Mouse (Mus musculus): ENCODE results near the gene 4933405O20Rik.

GRCm38 (mm10) chr7:50598890-50599289, at the start of gene 4933405O20Rik:
- TF ChIP-seq CTCF (IDR thresholded peaks at IDR 0.05; ENCODE audit: insufficient read depth, low read depth, low read length) (no peak), POLR2A (IDR thresholded peaks at IDR 0.05; ENCODE audit: insufficient read depth, low read depth, low read length) (no peak)

All from olfactory bulb, adult 2 months (tissue).